Mouse (Mus musculus): ENCODE data around the gene Pcolce. TPM values are rescaled to one million over a fixed set of nuclear protein-coding genes. Genes with fewer than 3 reads are reported as not detected.
A peak's percentile ranks its signal among the peaks of the same experiment; 100 is the strongest.

Gene Pcolce
- polyA plus RNA-seq, 1 experiment from 2014 or later, result 86.6 TPM

DNA sequence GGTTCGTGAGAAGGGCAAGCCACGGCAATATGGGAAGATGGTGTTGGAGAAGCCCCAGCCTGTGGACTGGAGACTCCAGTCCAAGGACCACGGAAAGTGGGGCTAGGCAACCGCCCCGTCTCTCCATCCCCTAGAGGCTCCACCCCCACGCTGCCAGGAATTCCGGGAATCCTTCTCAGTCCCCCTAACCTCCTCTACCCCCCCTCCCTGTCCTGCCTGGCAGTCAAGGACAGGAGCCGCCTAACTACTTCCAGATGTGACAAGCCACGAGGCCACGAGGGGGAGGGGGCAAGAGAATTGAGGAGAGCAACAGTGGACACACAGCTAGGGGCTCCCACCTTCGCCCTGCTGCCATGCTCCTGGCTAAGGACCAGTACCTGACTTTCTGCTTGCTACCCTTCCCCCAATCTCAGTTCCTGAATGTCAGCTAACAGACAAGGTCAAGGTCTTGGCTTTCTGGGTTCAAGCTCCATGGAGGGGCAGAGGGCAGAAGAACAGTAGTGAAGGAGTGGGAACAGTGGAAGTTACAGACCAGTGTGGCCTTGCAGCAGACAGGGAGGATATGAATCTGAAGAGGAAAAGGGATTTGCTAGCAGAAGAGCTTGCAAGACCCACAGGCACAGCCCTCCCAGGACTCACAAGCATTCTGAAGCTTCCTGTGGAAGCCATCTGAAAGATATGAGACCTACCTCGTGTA is 2.9 kb downstream of the Pcolce start:
- Histone ChIP-seq H3K27me3 (replicated peaks; ENCODE audit: insufficient read depth, low read length) (no peaks in the 10 kb centered on the region), H3K9ac (replicated peaks; ENCODE audit: low read depth) (no peak overlapping the region; the same call in 1 of the 2 replicates), H3K4me1 (ENCODE audit: insufficient read depth, low read depth, low read length) (peaks cover 24% of the 10 kb centered on the region; the same call in 1 of the 2 replicates), H3K4me3 (ENCODE audit: low read depth, low read length) (peak overlapping the region; percentile 20; the same call in 1 of the 2 replicates), H3K9me3 (ENCODE audit: low read length) (no peaks in the 10 kb centered on the region), H3K36me3 (ENCODE audit: insufficient read depth, low read length) (no peaks in the 10 kb centered on the region), H3K4me2 (replicated peaks; ENCODE audit: low read depth, low read length) (peak overlapping the region; percentile 42), H3K27ac (ENCODE audit: low read length) (peak overlapping the region; percentile 84)
- TF ChIP-seq CTCF (IDR thresholded peaks at IDR 0.05) (peak; percentile 24; the same call in 1 of the 2 replicates), EP300 (IDR thresholded peaks at IDR 0.05) (no peak)
- DNase-seq (ENCODE audit: low spot score) (peak; percentile 81), ATAC-seq (peak; percentile 73)
- WGBS, result 13% methylated on average over 8 of the region's 12 CpGs

DNA sequence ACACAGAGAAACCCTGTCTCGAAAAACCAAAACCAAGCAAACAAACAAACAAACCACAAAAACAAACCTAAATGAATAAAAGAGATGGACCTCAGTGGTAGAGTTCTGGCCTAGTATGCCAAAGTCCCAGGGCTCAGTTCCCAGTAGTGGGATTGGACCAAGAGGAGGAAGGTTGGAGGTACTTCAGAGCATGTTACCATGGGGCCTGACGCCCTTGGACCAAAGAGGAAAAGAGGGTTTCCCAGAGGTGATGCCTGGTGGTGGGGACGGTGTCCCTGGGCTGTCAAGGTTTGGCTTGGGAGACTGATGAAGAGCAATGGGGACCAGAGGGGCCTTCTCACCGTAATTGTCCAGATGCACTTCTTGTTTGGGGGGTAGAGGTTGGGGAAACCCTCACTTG is 3.5 kb downstream of the Pcolce start:
- Histone ChIP-seq H3K4me3 (ENCODE audit: low read depth, low read length) (0 out of 2 replicates have a peak overlapping the region, but pooled peaks have one; percentile 20), H3K4me1 (ENCODE audit: insufficient read depth, low read depth, low read length) (peaks cover 24% of the 10 kb centered on the region; the same call in 1 of the 2 replicates), H3K9ac (replicated peaks; ENCODE audit: low read depth) (no peak overlapping the region; the same call in 1 of the 2 replicates), H3K27me3 (replicated peaks; ENCODE audit: insufficient read depth, low read length) (no peaks in the 10 kb centered on the region), H3K27ac (ENCODE audit: low read length) (peak overlapping the region; percentile 84; the same call in 1 of the 2 replicates), H3K9me3 (ENCODE audit: low read length) (no peaks in the 10 kb centered on the region), H3K4me2 (replicated peaks; ENCODE audit: low read depth, low read length) (peak overlapping the region; percentile 42), H3K36me3 (ENCODE audit: insufficient read depth, low read length) (no peaks in the 10 kb centered on the region)
- ATAC-seq, result no peak
- 48% methylated on average over 4 of the region's 4 CpGs for WGBS
- no peak for TF ChIP-seq EP300 (IDR thresholded peaks at IDR 0.05)
- no peak for DNase-seq (ENCODE audit: low spot score)

DNA sequence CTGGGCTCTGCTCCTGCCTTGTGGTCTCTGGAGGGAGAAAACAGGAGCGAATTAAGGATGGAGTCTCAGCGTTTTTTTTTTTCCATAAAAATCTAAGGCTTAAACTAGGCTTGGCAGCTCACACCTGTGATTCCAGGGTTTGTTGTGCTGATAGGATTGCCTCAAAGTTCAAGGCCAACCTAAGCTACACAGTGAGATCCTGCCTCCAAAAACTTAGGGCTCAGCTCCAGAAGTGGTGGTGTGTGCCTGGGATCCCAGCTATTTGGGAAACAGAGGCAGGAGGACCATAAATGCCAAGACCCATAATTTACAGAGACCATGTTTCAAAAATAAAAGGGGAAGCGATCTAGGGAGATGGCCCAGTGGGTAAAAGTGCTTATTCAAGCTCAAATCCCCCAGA is 4.3 kb downstream of the Pcolce start:
- TF ChIP-seq CTCF (IDR thresholded peaks at IDR 0.05) (no peak), EP300 (IDR thresholded peaks at IDR 0.05) (no peak)
- no peak overlapping the region for H3K27ac ChIP-seq (ENCODE audit: low read length)
- WGBS, result 76% methylated on average over 3 of the region's 3 CpGs
- no peak overlapping the region for H3K4me2 ChIP-seq (replicated peaks; ENCODE audit: low read depth, low read length)
- H3K9ac ChIP-seq (replicated peaks; ENCODE audit: low read depth), result no peak overlapping the region
- H3K27me3 ChIP-seq (replicated peaks; ENCODE audit: insufficient read depth, low read length), result no peaks in the 10 kb centered on the region
- H3K4me1 ChIP-seq (ENCODE audit: insufficient read depth, low read depth, low read length), result peaks cover 24% of the 10 kb centered on the region; the same call in 1 of the 2 replicates
- no peaks in the 10 kb centered on the region for H3K9me3 ChIP-seq (ENCODE audit: low read length)
- no peaks in the 10 kb centered on the region for H3K36me3 ChIP-seq (ENCODE audit: insufficient read depth, low read length)
- no peak overlapping the region for H3K4me3 ChIP-seq (ENCODE audit: low read depth, low read length)
- ATAC-seq (no peak), DNase-seq (ENCODE audit: low spot score) (no peak)

DNA sequence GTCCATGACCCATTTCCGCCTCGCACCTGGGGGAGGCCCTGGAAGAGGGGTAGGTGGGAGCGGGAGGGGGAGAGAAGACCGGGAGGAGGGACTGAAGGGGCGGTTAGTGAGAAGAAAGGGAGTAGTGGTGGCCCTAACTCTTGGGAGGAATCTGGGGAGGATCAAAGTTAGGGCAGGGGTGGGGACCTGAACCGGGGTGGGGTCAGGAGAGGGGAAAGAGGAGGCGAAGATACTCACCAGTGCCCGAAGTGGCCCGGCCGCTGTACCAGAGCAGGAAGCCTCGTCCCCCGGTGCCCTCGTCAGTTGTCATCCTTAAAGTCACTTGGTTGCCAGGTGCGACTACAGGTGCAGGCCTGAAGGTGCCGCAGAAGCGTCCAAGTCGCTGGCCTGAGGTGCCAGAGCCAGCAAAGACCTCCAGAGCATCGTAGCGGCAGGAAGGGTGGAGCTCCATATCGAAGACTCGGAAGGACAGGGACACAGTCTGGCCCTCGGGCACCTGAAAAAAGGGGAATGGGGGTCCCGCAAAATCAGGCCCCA is 4.9 kb downstream of the Pcolce start:
- H3K27ac ChIP-seq (ENCODE audit: low read length), result no peak overlapping the region
- H3K4me1 ChIP-seq (ENCODE audit: insufficient read depth, low read depth, low read length), result peaks cover 24% of the 10 kb centered on the region; the same call in 1 of the 2 replicates
- TF ChIP-seq EP300 (IDR thresholded peaks at IDR 0.05) (no peak), CTCF (IDR thresholded peaks at IDR 0.05) (peak; percentile 45)
- H3K4me2 ChIP-seq (replicated peaks; ENCODE audit: low read depth, low read length), result peak overlapping the region; percentile 46
- H3K9me3 ChIP-seq (ENCODE audit: low read length), result no peaks in the 10 kb centered on the region
- H3K36me3 ChIP-seq (ENCODE audit: insufficient read depth, low read length), result no peaks in the 10 kb centered on the region
- no peaks in the 10 kb centered on the region for H3K27me3 ChIP-seq (replicated peaks; ENCODE audit: insufficient read depth, low read length)
- H3K4me3 ChIP-seq (ENCODE audit: low read depth, low read length), result no peak overlapping the region
- 0 out of 2 replicates have a peak overlapping the region, but pooled peaks have one; percentile 26 for H3K9ac ChIP-seq (replicated peaks; ENCODE audit: low read depth)
- WGBS, result 29% methylated on average over 22 of the region's 23 CpGs
- no peak for ATAC-seq
- peak; percentile 32 for DNase-seq (ENCODE audit: low spot score)

DNA sequence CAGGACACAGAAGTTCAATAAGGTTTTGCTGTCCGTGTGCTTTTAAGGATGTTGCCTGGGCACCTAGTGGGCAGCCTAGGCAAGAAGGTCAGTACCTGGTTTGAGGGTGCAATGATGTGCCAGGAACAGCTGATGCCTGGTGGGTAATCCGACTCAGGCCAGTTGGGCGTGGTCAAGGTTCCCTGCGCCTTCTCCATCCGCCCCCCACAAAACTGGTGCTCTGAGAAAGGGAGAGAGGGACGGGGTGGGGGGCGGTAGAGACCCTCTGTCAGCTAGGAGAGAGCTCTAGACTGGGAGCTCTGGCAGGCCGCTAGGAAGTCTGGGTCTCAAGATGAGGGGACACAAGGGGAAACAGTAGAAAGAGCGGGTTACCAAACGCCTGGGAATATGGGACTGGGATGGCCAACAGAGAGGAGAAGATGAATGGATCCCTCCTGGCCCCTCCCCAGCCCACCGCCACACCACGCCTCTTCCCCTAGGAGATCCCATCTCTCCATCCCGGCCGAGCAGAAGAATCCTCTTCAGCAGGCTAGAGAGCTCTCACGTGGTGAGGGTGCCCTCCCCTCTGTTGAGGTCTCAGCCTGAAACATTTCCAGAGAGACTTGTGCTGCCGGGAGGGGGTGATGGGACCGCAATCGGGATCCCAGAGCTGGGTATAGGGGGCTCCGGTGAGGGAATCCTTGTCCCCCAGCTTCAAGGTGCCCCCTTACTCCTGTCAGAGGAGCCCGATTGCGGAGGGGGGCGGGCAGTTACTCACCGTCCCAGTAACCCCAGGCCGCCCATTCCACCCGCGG is 5.5 kb downstream of the Pcolce start:
- 33% methylated on average over 25 of the region's 26 CpGs for WGBS
- H3K27ac ChIP-seq (ENCODE audit: low read length), result no peak overlapping the region
- 0 out of 2 replicates have a peak overlapping the region, but pooled peaks have one; percentile 26 for H3K9ac ChIP-seq (replicated peaks; ENCODE audit: low read depth)
- TF ChIP-seq CTCF (IDR thresholded peaks at IDR 0.05) (no peak), EP300 (IDR thresholded peaks at IDR 0.05) (no peak)
- H3K4me2 ChIP-seq (replicated peaks; ENCODE audit: low read depth, low read length), result peak overlapping the region; percentile 46
- no peaks in the 10 kb centered on the region for H3K36me3 ChIP-seq (ENCODE audit: insufficient read depth, low read length)
- peaks cover 24% of the 10 kb centered on the region; the same call in 1 of the 2 replicates for H3K4me1 ChIP-seq (ENCODE audit: insufficient read depth, low read depth, low read length)
- DNase-seq (ENCODE audit: low spot score), result no peak
- no peak for ATAC-seq
- H3K4me3 ChIP-seq (ENCODE audit: low read depth, low read length), result no peak overlapping the region
- no peaks in the 10 kb centered on the region for H3K27me3 ChIP-seq (replicated peaks; ENCODE audit: insufficient read depth, low read length)
- H3K9me3 ChIP-seq (ENCODE audit: low read length), result no peaks in the 10 kb centered on the region

DNA sequence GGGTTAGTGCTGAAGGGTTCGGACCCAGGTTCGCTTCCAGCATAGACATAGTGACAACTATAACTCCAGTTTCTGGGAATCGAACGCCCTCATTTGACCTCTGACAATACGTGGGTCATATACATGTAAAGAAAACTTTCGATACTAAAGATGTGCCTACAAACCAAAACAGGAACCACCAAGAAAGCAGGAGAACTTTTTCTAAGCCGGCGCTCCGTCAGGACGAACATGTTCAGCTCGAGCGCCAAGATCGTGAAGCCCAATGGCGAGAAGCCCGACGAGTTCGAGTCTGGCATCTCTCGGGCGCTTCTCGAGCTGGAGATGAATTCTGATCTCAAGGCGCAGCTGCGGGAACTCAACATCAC is 12.2 kb downstream of the Pcolce start:
- under 1% methylated on average over 22 of the region's 22 CpGs for WGBS
- Histone ChIP-seq H3K4me1 (ENCODE audit: insufficient read depth, low read depth, low read length) (peaks cover 5% of the 10 kb centered on the region), H3K27ac (ENCODE audit: low read length) (peak overlapping the region; percentile 47), H3K27me3 (replicated peaks; ENCODE audit: insufficient read depth, low read length) (no peaks in the 10 kb centered on the region), H3K36me3 (ENCODE audit: insufficient read depth, low read length) (no peaks in the 10 kb centered on the region), H3K9me3 (ENCODE audit: low read length) (no peaks in the 10 kb centered on the region), H3K4me2 (replicated peaks; ENCODE audit: low read depth, low read length) (peak overlapping the region; percentile 61), H3K9ac (replicated peaks; ENCODE audit: low read depth) (0 out of 2 replicates have a peak overlapping the region, but pooled peaks have one; percentile 39), H3K4me3 (ENCODE audit: low read depth, low read length) (peak overlapping the region; percentile 75)
- TF ChIP-seq EP300 (IDR thresholded peaks at IDR 0.05), result no peak
- TF ChIP-seq CTCF (IDR thresholded peaks at IDR 0.05), result no peak
- DNase-seq (ENCODE audit: low spot score), result peak; percentile 53
- ATAC-seq, result no peak

Data from lung, postnatal 0 days (tissue).